Mouse (Mus musculus) forebrain, embryonic 13.5 days (tissue): ENCODE results near the gene Grin3b. TPM values are rescaled to one million over a fixed set of nuclear protein-coding genes. Genes with fewer than 3 reads are reported as not detected.
A peak's percentile ranks its signal among the peaks of the same experiment; 100 is the strongest.

ENCODE experiments used
- ATAC-seq: fragments of 200-750 bp; cut with Nextera tagmentation; 2 replicates; pipeline ENCODE4 v1.8.0; 2017
- H3K27ac ChIP-seq: fragments of 300-500 bp; sonication (generic); 2 replicates; pipeline ENCODE4 v1.5.1; 2015; ENCODE audit warnings: inconsistent platforms, mild to moderate bottlenecking, moderate library complexity
- H3K27me3 ChIP-seq: fragments of 300-500 bp; sonication (generic); 2 replicates; pipeline ENCODE4 v1.6.1; 2015; ENCODE audit warnings: mild to moderate bottlenecking, inconsistent platforms
- H3K36me3 ChIP-seq: fragments of 300-500 bp; sonication (generic); 2 replicates; pipeline ENCODE4 v1.6.1; 2015; ENCODE audit warnings: mild to moderate bottlenecking, inconsistent platforms; ENCODE audit not compliant: poor library complexity, severe bottlenecking
- H3K4me1 ChIP-seq: fragments of 300-500 bp; sonication (generic); 2 replicates; pipeline ENCODE4 v1.6.1; 2015; ENCODE audit warnings: inconsistent platforms
- H3K4me2 ChIP-seq: fragments of 300-500 bp; sonication (generic); 2 replicates; pipeline ENCODE4 v1.6.1; 2015; ENCODE audit warnings: inconsistent platforms, mild to moderate bottlenecking, moderate library complexity
- H3K4me3 ChIP-seq: fragments of 300-500 bp; sonication (generic); 2 replicates; pipeline ENCODE4 v1.5.1; 2015; ENCODE audit warnings: mild to moderate bottlenecking, inconsistent platforms
- H3K9ac ChIP-seq: fragments of 300-500 bp; sonication (generic); 2 replicates; pipeline ENCODE4 v1.6.1; 2015; ENCODE audit warnings: mild to moderate bottlenecking, inconsistent platforms
- H3K9me3 ChIP-seq: fragments of 300-500 bp; sonication (generic); replicated peaks from 2 replicates; pipeline ENCODE4 v1.6.1; 2016; ENCODE audit warnings: inconsistent platforms
- WGBS: fragments of 180-500 bp; shearing (Covaris S2); methylation state at CpG from one replicate; pipeline ENCODE4 v1.1.7; 2015; 5-methylcytosine and 5-hydroxymethylcytosine counted together
- polyA plus RNA-seq: library from polyadenylated mRNA; unstranded; fragments of >200 nt; fragmentation: Nextera tagmentation; extraction: Ambion mirVana; gene quantifications from 2 replicates; pipeline ENCODE4 v1.2.1, GENCODE M21; 2015

The Grin3b gene
- polyA plus RNA-seq, 1 experiment from 2014 or later = 0.57 TPM

- ATAC-seq = peak; percentile 89
- H3K4me2 ChIP-seq = peak within 1 kb of the TSS; percentile 81
- H3K9me3 ChIP-seq = peaks cover 3% of the 10 kb centered on the region
- peak within 1 kb of the TSS; percentile 51 for H3K4me3 ChIP-seq
- peaks cover 25% of the 10 kb centered on the region for H3K4me1 ChIP-seq
- peak within 1 kb of the TSS; percentile 52 for H3K27ac ChIP-seq
- peak within 1 kb of the TSS; percentile 63 for H3K9ac ChIP-seq
- peaks cover 32% of the 10 kb centered on the region for H3K27me3 ChIP-seq
- H3K36me3 ChIP-seq = no peaks in the 10 kb centered on the region
- under 1% methylated on average over 34 of the region's 34 CpGs for WGBS
Measured at GRCm38 (mm10) chr10:79996272-79997033, 25.9 kb downstream of the Grin3b start, which contains the start of gene Abca7. TSS of gene Abca7 (plus strand) at chr10:79996494.

GRCm38 (mm10) chr10:79997034-79997760 lies 26.7 kb downstream of the Grin3b start:
- peak overlapping the region; percentile 81 for H3K4me2 ChIP-seq
- H3K4me3 ChIP-seq = peak overlapping the region; percentile 51
- peak; percentile 80 for ATAC-seq
- H3K9ac ChIP-seq = peak overlapping the region; percentile 63
- no peaks in the 10 kb centered on the region for H3K9me3 ChIP-seq
- H3K27ac ChIP-seq = peak overlapping the region; percentile 45
- under 1% methylated on average over 35 of the region's 35 CpGs for WGBS
- H3K4me1 ChIP-seq = peaks cover 25% of the 10 kb centered on the region
- peaks cover 40% of the 10 kb centered on the region for H3K27me3 ChIP-seq
- no peaks in the 10 kb centered on the region for H3K36me3 ChIP-seq

GRCm38 (mm10) chr10:79997819-79998218 lies 27.3 kb downstream of the Grin3b start:
- H3K9me3 ChIP-seq = no peaks in the 10 kb centered on the region
- peak overlapping the region; percentile 44; the same call in 1 of the 2 replicates for H3K27ac ChIP-seq
- 6% methylated on average over 15 of the region's 15 CpGs for WGBS
- peak overlapping the region; percentile 81 for H3K4me2 ChIP-seq
- peaks cover 46% of the 10 kb centered on the region for H3K27me3 ChIP-seq
- peak; percentile 41 for ATAC-seq
- peak overlapping the region; percentile 51 for H3K4me3 ChIP-seq
- H3K9ac ChIP-seq = peak overlapping the region; percentile 63
- no peaks in the 10 kb centered on the region for H3K36me3 ChIP-seq
- H3K4me1 ChIP-seq = peaks cover 25% of the 10 kb centered on the region

- H3K36me3 ChIP-seq = no peaks in the 10 kb centered on the region
- peaks cover 64% of the 10 kb centered on the region for H3K27me3 ChIP-seq
- no peak for ATAC-seq
- WGBS = 76% methylated on average over 9 of the region's 9 CpGs
- no peak overlapping the region for H3K27ac ChIP-seq
- no peak overlapping the region for H3K4me2 ChIP-seq
- H3K9ac ChIP-seq = no peak overlapping the region
- H3K4me1 ChIP-seq = peaks cover 16% of the 10 kb centered on the region
- no peak overlapping the region for H3K4me3 ChIP-seq
- H3K9me3 ChIP-seq = no peaks in the 10 kb centered on the region
Measured at GRCm38 (mm10) chr10:80001945-80002344, 31.4 kb downstream of the Grin3b start.

- peaks cover 7% of the 10 kb centered on the region for H3K4me1 ChIP-seq
- no peak overlapping the region for H3K4me3 ChIP-seq
- no peak overlapping the region for H3K27ac ChIP-seq
- H3K36me3 ChIP-seq = no peaks in the 10 kb centered on the region
- peaks cover 64% of the 10 kb centered on the region for H3K27me3 ChIP-seq
- no peak overlapping the region for H3K9ac ChIP-seq
- no peak overlapping the region for H3K4me2 ChIP-seq
- ATAC-seq = no peak
- WGBS = 19% methylated on average over 21 of the region's 21 CpGs
- no peaks in the 10 kb centered on the region for H3K9me3 ChIP-seq
Measured at GRCm38 (mm10) chr10:80002829-80003228, 32.3 kb downstream of the Grin3b start.

GRCm38 (mm10) chr10:80003374-80004232 lies 33.1 kb downstream of the Grin3b start:
- no peak for ATAC-seq
- Histone ChIP-seq H3K9me3 (no peaks in the 10 kb centered on the region), H3K4me3 (no peak overlapping the region), H3K27me3 (peaks cover 63% of the 10 kb centered on the region), H3K4me1 (no peaks in the 10 kb centered on the region), H3K27ac (no peak overlapping the region), H3K9ac (no peak overlapping the region), H3K4me2 (no peak overlapping the region), H3K36me3 (no peaks in the 10 kb centered on the region)
- WGBS = 61% methylated on average over 9 of the region's 9 CpGs

- no peak overlapping the region for H3K9ac ChIP-seq
- peaks cover 57% of the 10 kb centered on the region for H3K27me3 ChIP-seq
Measured at GRCm38 (mm10) chr10:80004233-80004705, 33.8 kb downstream of the Grin3b start.

GRCm38 (mm10) chr10:80011740-80012139 lies 41.2 kb downstream of the Grin3b start:
- Histone ChIP-seq H3K36me3 (peaks cover 24% of the 10 kb centered on the region), H3K4me1 (no peaks in the 10 kb centered on the region), H3K4me2 (no peak overlapping the region), H3K9me3 (peaks cover 25% of the 10 kb centered on the region), H3K4me3 (no peak overlapping the region), H3K9ac (no peak overlapping the region), H3K27ac (no peak overlapping the region), H3K27me3 (peaks cover 56% of the 10 kb centered on the region)
- WGBS = 82% methylated on average over 6 of the region's 6 CpGs
- no peak for ATAC-seq

More at GRCm38 (mm10) chr10:80004233-80004705, 33.8 kb downstream of the Grin3b start:
- Histone ChIP-seq H3K4me1 (no peaks in the 10 kb centered on the region), H3K9me3 (no peaks in the 10 kb centered on the region), H3K36me3 (no peaks in the 10 kb centered on the region; the same call in 1 of the 2 replicates), H3K27ac (no peak overlapping the region), H3K4me3 (no peak overlapping the region), H3K4me2 (no peak overlapping the region)
- no peak for ATAC-seq
- WGBS = 88% methylated on average over 8 of the region's 8 CpGs

- WGBS = 29% methylated on average over 25 of the region's 25 CpGs
- Histone ChIP-seq H3K36me3 (peaks cover 24% of the 10 kb centered on the region), H3K27me3 (peaks cover 65% of the 10 kb centered on the region), H3K9me3 (peaks cover 25% of the 10 kb centered on the region), H3K27ac (no peak overlapping the region), H3K9ac (no peak overlapping the region), H3K4me1 (no peaks in the 10 kb centered on the region), H3K4me2 (no peak overlapping the region), H3K4me3 (no peak overlapping the region)
- no peak for ATAC-seq
Measured at GRCm38 (mm10) chr10:80013609-80014008, 43.1 kb downstream of the Grin3b start.

- Histone ChIP-seq H3K4me3 (no peak overlapping the region), H3K4me2 (no peak overlapping the region), H3K36me3 (peaks cover 23% of the 10 kb centered on the region), H3K4me1 (peaks cover 3% of the 10 kb centered on the region), H3K9me3 (peaks cover 23% of the 10 kb centered on the region), H3K9ac (no peak overlapping the region), H3K27me3 (peaks cover 75% of the 10 kb centered on the region), H3K27ac (no peak overlapping the region)
- no peak for ATAC-seq
- 22% methylated on average over 28 of the region's 28 CpGs for WGBS
Measured at GRCm38 (mm10) chr10:80014484-80015290, 44.2 kb downstream of the Grin3b start.

- Histone ChIP-seq H3K9ac (no peak overlapping the region), H3K4me2 (no peak overlapping the region), H3K4me3 (no peak overlapping the region), H3K9me3 (peaks cover 15% of the 10 kb centered on the region), H3K36me3 (peaks cover 14% of the 10 kb centered on the region), H3K27me3 (peaks cover 84% of the 10 kb centered on the region), H3K27ac (no peak overlapping the region), H3K4me1 (peaks cover 8% of the 10 kb centered on the region)
- WGBS = 79% methylated on average over 10 of the region's 10 CpGs
- ATAC-seq = no peak
Measured at GRCm38 (mm10) chr10:80015583-80015982, 45.1 kb downstream of the Grin3b start.
